Mouse (Mus musculus) limb, embryonic 12.5 days (tissue): ENCODE results near the gene Vgf. TPM values are rescaled to one million over a fixed set of nuclear protein-coding genes. Genes with fewer than 3 reads are reported as not detected.
A peak's percentile ranks its signal among the peaks of the same experiment; 100 is the strongest.

ENCODE experiments used
- microRNA counts: library from miRNA; unstranded; fragments of <30 nt; microRNA quantifications from one replicate; lab custom pipeline; 2017
- microRNA-seq: library from miRNA; unstranded; fragments of <30 nt; microRNA quantifications from one replicate; pipeline ENCODE4, GENCODE M21; 2017
- polyA plus RNA-seq: library from polyadenylated mRNA; unstranded; fragments of >200 nt; fragmentation: Nextera tagmentation; extraction: Ambion mirVana; gene quantifications from 2 replicates; pipeline ENCODE4 v1.2.1, GENCODE M21; 2016

Gene Vgf
- polyA plus RNA-seq, 1 experiment from 2014 or later, result 0.25 TPM

MicroRNA genes within 50 kb of the gene (microRNA counts, 519-probe panel; counts per million panel counts)
- not detected for microRNA mmu-miR-702 (lab: Ali Mortazavi, UCI)

Small RNA genes lying within 50 kb of the gene (microRNA-seq; reads per million reads assigned to microRNA genes)
- 49.7 reads per million, percentile 44 among the genes with 10 or more reads in this experiment for gene Mir702

Other genes with a start within 250 kb of the Vgf start
- gene Col26a1, start 143.2 kb upstream of the Vgf start, polyA plus RNA-seq, result 145 and 155 TPM in 2 replicates
- gene Ift22, start 118.2 kb upstream of the Vgf start, polyA plus RNA-seq, result 65.7 and 69.8 TPM in 2 replicates
- gene Fis1, start 73.1 kb upstream of the Vgf start, polyA plus RNA-seq, result 263 and 269 TPM in 2 replicates
- gene Cldn15, start 59.8 kb upstream of the Vgf start, polyA plus RNA-seq, result 0.10 and 0.36 TPM in 2 replicates
- gene Plod3, start 39.4 kb upstream of the Vgf start, polyA plus RNA-seq, result 39.5 and 42.3 TPM in 2 replicates
- gene Znhit1, start 38.4 kb upstream of the Vgf start, polyA plus RNA-seq, result 109 and 116 TPM in 2 replicates
- 150 and 153 TPM in 2 replicates for gene Ap1s1, start 19.7 kb downstream of the Vgf start, polyA plus RNA-seq
- gene Serpine1, start 45.9 kb downstream of the Vgf start, polyA plus RNA-seq, result 0.38 and 0.44 TPM in 2 replicates
- 6.9 and 8.6 TPM in 2 replicates for gene Trim56, start 89.8 kb downstream of the Vgf start, polyA plus RNA-seq
- not detected in 2 replicates for gene Muc3, start 122.9 kb downstream of the Vgf start, polyA plus RNA-seq
- gene Muc3a, start 186.0 kb downstream of the Vgf start, polyA plus RNA-seq, result 0.10 TPM in 1 of 2 replicates, not detected in the other